Comparison of ENCODE assay signal across 27 mouse cellular contexts in genomic region chr2:101594681-101595080, GRCm38 (mm10). TPM values are rescaled to one million over a fixed set of nuclear protein-coding genes. Genes with fewer than 3 reads are reported as not detected.
"Had no signal": no experiment of that assay in that cellular context is flagged by ENCODE, and none has a peak within 500 bp of the region (broad histone marks: within the 10 kb centered on the region; RNA-seq: fewer than 3 reads in every experiment).

No protein-coding gene starts in this region.

- H3K9me3 ChIP-seq: limb, embryonic 12.5 days; limb, embryonic 15.5 days; midbrain, embryonic 15.5 days; neural tube, embryonic 13.5 days; stomach, embryonic 15.5 days had no signal

- H3K4me2 ChIP-seq: limb, embryonic 12.5 days; limb, embryonic 15.5 days; liver, embryonic 11.5 days; lung, embryonic 14.5 days; midbrain, embryonic 11.5 days; midbrain, embryonic 15.5 days; neural tube, embryonic 13.5 days; stomach, embryonic 15.5 days had no signal

- H3K27ac ChIP-seq: kidney, postnatal 0 days; layer of hippocampus, adult 2 months; limb, embryonic 12.5 days; limb, embryonic 15.5 days; liver, embryonic 14.5 days; macrophage; midbrain, embryonic 15.5 days; neural tube, embryonic 13.5 days; stomach, embryonic 15.5 days had no signal

- ATAC-seq: intestine, postnatal 0 days; liver, postnatal 0 days; lung, postnatal 0 days; midbrain, embryonic 15.5 days had no signal

- H3K36me3 ChIP-seq: limb, embryonic 12.5 days; limb, embryonic 15.5 days; midbrain, embryonic 15.5 days; neural tube, embryonic 13.5 days; stomach, embryonic 15.5 days had no signal

- DNase-seq: kidney, adult 2 months; kidney, postnatal 25 days; layer of hippocampus, adult 9-11 months; liver, postnatal 0 days; lung, embryonic 14.5 days; retina, postnatal 1 day; right cerebral cortex, postnatal 25 days; spleen, adult 18-20 months had no signal

- H3K4me3 ChIP-seq: layer of hippocampus, adult 2 months; limb, embryonic 12.5 days; limb, embryonic 15.5 days; midbrain, embryonic 15.5 days; neural tube, embryonic 13.5 days; stomach, embryonic 15.5 days had no signal

- H3K9ac ChIP-seq: limb, embryonic 12.5 days; limb, embryonic 15.5 days; liver, embryonic 14.5 days; liver, postnatal 0 days; lung, embryonic 14.5 days; midbrain, embryonic 15.5 days; neural tube, embryonic 13.5 days; stomach, embryonic 15.5 days had no signal

- H3K27me3 ChIP-seq: limb, embryonic 12.5 days; limb, embryonic 15.5 days; midbrain, embryonic 15.5 days; neural tube, embryonic 13.5 days; stomach, embryonic 15.5 days had no signal

- H3K4me1 ChIP-seq: stomach, embryonic 15.5 days had no signal

RNA-seq across cellular contexts. Expression of gene Rag2, which starts 29.8 kb away (rescaled TPM):
- total RNA-seq: layer of hippocampus, adult 2 months; layer of hippocampus, postnatal 25 days; left cerebral cortex, adult 18-20 months; left cerebral cortex, postnatal 25 days; neutrophil, adult 5-6 weeks had no signal
- polyA plus RNA-seq: intestine, postnatal 0 days; kidney, adult 2 months; kidney, postnatal 0 days; large intestine, adult 2 months; limb, embryonic 12.5 days; limb, embryonic 15.5 days; lung, embryonic 14.5 days; macrophage; midbrain, embryonic 15.5 days had no signal

RNA-seq across cellular contexts. Expression of gene Rag1, which starts 54.6 kb away (rescaled TPM):
- polyA plus RNA-seq: intestine, embryonic 14.5 days; intestine, postnatal 0 days; kidney, adult 2 months; large intestine, adult 2 months; lung, embryonic 14.5 days; macrophage had no signal
